In the genomic region with DNA sequence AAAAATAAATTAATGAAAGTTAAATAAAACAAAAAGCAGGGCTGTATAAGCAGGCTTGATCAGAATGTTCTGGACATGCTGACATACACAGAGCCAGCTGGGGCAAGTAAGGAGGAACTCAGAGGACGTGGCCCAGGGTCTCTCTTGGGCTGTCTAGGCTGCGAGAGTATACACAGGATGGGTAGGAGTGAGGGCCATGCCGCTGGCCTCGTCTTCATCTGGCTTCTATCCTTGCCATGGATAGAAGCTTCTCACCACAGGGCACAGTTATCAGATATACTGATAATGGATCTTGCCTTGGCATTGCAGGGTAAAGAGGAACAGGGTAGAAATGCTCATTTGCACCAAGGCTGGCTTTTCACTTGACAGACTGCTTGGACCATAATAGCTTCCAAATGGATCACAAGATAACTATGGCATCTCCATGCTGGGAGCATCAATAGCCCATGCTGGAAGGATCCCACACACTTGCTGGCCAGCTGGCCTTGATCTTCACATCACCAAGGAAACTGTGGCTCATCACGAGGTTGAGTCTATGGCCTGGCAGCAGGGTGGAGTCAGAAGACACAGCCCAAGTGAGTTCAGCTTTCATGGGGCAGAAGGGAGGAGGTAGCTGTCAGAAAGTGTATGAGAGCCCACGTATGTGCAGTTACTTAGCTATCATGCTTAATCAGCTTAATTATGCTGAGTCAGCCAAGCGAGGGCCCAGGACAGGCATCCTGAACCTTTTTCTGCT, we compare ENCODE assay signal across 1 mouse cellular context.
TF ChIP-seq lines count a peak whose summit lies in the region.

No protein-coding gene starts in this region.

TF ChIP-seq in ES-E14, 5 proteins besides CTCF, POLR2A, EP300 and RAD21:
- TF ChIP-seq ZC3H11A (IDR thresholded peaks at IDR 0.05; ENCODE audit: borderline replicate concordance, low read depth, low read length) = no peak
- TF ChIP-seq HCFC1 (IDR thresholded peaks at IDR 0.05; ENCODE audit: borderline replicate concordance, insufficient read depth, low read length) = no peak
- TF ChIP-seq MAFK (IDR thresholded peaks at IDR 0.05; ENCODE audit: insufficient read depth, low read depth, low read length) = peak; percentile 78
TF ChIP-seq in ES-E14: peak in this region for 1.
